Mouse (Mus musculus) ES-E14 (cell line): Measurements from ENCODE around the gene Afg1l.

Experiments
- CHD2 ChIP-seq: IDR thresholded peaks from 2 replicates; pipeline ENCODE4 v1.6.1; 2014; ENCODE audit warnings: mild to moderate bottlenecking, low read depth, low read length, inconsistent platforms
- HCFC1 ChIP-seq: IDR thresholded peaks from 2 replicates; pipeline ENCODE4 v1.6.1; 2012; ENCODE audit warnings: low read length, inconsistent platforms, borderline replicate concordance; ENCODE audit not compliant: insufficient read depth
- MAFK ChIP-seq: IDR thresholded peaks from 2 replicates; pipeline ENCODE4 v1.6.1; 2014; ENCODE audit warnings: mild to moderate bottlenecking, low read depth, low read length, inconsistent platforms; ENCODE audit not compliant: insufficient read depth
- ZC3H11A ChIP-seq: IDR thresholded peaks from 2 replicates; pipeline ENCODE4 v1.6.1; 2012; ENCODE audit warnings: low read depth, mild to moderate bottlenecking, inconsistent platforms, low read length, borderline replicate concordance
- ZNF384 ChIP-seq: IDR thresholded peaks from 2 replicates; pipeline ENCODE4 v1.6.1; 2012; ENCODE audit warnings: low read depth, low read length, inconsistent platforms

GRCm38 (mm10) chr10:42299967-42300366 is 178.4 kb downstream of the Afg1l start:
- TF ChIP-seq MAFK = no peak
- TF ChIP-seq CHD2 = no peak
- TF ChIP-seq ZNF384 = no peak
- TF ChIP-seq ZC3H11A = no peak
- no peak for TF ChIP-seq HCFC1
